Mouse (Mus musculus): ENCODE results near the gene Ccdc62.

DNA sequence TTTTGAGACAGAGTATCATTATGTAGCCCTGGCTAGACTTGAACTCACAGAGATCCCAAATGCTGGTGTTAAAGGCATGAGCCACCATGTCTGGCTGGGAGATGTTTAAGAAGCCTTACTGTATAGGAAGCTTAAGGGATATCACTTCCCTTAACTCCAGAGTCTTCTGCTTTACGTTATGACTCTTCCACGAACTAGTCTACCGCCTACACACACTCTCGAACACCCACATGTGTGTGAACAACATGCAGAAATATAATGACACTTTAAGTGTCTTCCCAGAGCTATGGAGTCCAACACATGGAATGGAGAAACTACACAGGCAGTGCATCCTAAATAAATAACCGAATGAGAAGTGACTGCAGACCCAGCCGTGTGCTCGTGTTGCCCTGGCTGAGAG is 46.6 kb upstream of the Ccdc62 start:
- TF ChIP-seq POLR2A (IDR thresholded peaks at IDR 0.05; ENCODE audit: control insufficient read depth, low read depth, low read length) (no peak), CTCF (IDR thresholded peaks at IDR 0.05; ENCODE audit: control insufficient read depth, insufficient read depth, insufficient replicate concordance, low read depth, low read length) (no peak)
